Mouse (Mus musculus) megakaryocyte-erythroid progenitor cell, adult 5-6 weeks (primary cell): ENCODE data around the gene Arhgap19. TPM values are rescaled to one million over a fixed set of nuclear protein-coding genes. Genes with fewer than 3 reads are reported as not detected.

Experiments
- ATAC-seq: replicated peaks from 2 replicates; pipeline ENCODE4 v1.8.0; 2016; ENCODE audit warnings: mild to moderate bottlenecking, inconsistent platforms; ENCODE audit not compliant: severe bottlenecking, poor library complexity, low FRiP score, low TSS enrichment
- total RNA-seq, 2 experiments: library from RNA; stranded (forward) in 1 of 2; stranded (reverse) in 1 of 2; fragments of 200-1000, 215-1000 nt in 1 of 2; fragments of >200 nt in 1 of 2; fragmentation: Nextera tagmentation in 1 of 2; gene quantifications; 2 replicates each; pipeline ENCODE4 v1.2.3; 2014 to 2017

Arhgap19 gene
- total RNA-seq, 2 experiments from 2014 or later = 40.5 to 41.0 TPM

GRCm38 (mm10) chr19:41807497-41807896, 5.7 kb upstream of the Arhgap19 start:
- ATAC-seq = peak; percentile 60

GRCm38 (mm10) chr19:41805831-41806230, 4.0 kb upstream of the Arhgap19 start:
- ATAC-seq = no peak

- peak; percentile 27 for ATAC-seq
Observed at GRCm38 (mm10) chr19:41803322-41803721, 1.5 kb upstream of the Arhgap19 start.

- ATAC-seq = no peak
Observed at GRCm38 (mm10) chr19:41800986-41801741, 683 bp downstream of the Arhgap19 start.

GRCm38 (mm10) chr19:41800451-41800850, 1.4 kb downstream of the Arhgap19 start:
- no peak for ATAC-seq

- no peak for ATAC-seq
Observed at GRCm38 (mm10) chr19:41797536-41797935, 4.3 kb downstream of the Arhgap19 start.

- no peak for ATAC-seq
Observed at GRCm38 (mm10) chr19:41796789-41797327, 5.0 kb downstream of the Arhgap19 start.

GRCm38 (mm10) chr19:41796148-41796760, 5.6 kb downstream of the Arhgap19 start:
- no peak for ATAC-seq

- ATAC-seq = no peak
Observed at GRCm38 (mm10) chr19:41794901-41795300, 6.9 kb downstream of the Arhgap19 start.

GRCm38 (mm10) chr19:41794017-41794416, 7.8 kb downstream of the Arhgap19 start:
- ATAC-seq = no peak

GRCm38 (mm10) chr19:41792934-41793486, 8.8 kb downstream of the Arhgap19 start:
- ATAC-seq = no peak

- peak; percentile 51 for ATAC-seq
Observed at GRCm38 (mm10) chr19:41791384-41791783, 10.5 kb downstream of the Arhgap19 start.

GRCm38 (mm10) chr19:41789110-41789961, 12.5 kb downstream of the Arhgap19 start:
- no peak for ATAC-seq

GRCm38 (mm10) chr19:41786896-41787295, 15.0 kb downstream of the Arhgap19 start:
- no peak for ATAC-seq

GRCm38 (mm10) chr19:41777514-41777913, 24.3 kb downstream of the Arhgap19 start:
- no peak for ATAC-seq

- ATAC-seq = no peak
Observed at GRCm38 (mm10) chr19:41768711-41769110, 33.1 kb downstream of the Arhgap19 start.

GRCm38 (mm10) chr19:41766628-41767027, 35.2 kb downstream of the Arhgap19 start:
- ATAC-seq = no peak

- ATAC-seq = peak; percentile 81
Observed at GRCm38 (mm10) chr19:41763870-41764660, 37.8 kb downstream of the Arhgap19 start.

- no peak for ATAC-seq
Observed at GRCm38 (mm10) chr19:41761529-41761928, 40.3 kb downstream of the Arhgap19 start.
